Mouse (Mus musculus): Measurements from ENCODE around the gene Prr29. TPM values are rescaled to one million over a fixed set of nuclear protein-coding genes. Genes with fewer than 3 reads are reported as not detected.
A peak's percentile ranks its signal among the peaks of the same experiment; 100 is the strongest.

Gene Prr29
- polyA plus RNA-seq, 1 experiment from 2014 or later, result not detected

DNA sequence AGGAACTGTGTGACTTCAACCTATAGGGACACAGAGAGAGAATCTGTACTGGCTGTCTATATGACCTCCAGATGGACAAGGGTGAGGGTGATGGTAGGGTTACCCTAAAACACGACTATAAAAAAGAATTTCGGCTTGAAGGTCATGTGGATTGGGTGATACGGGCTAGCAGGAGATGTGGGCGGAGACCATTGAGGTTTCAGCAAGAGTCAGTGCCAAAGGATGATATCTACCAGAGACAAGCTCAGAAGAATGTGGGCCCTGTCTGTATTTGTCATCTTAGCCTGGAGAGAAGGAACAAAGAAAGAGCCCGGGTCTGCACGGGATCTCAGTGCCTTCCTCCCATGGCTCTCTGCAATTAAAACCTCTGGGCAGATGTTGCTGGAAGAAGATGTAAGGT, 15.5 kb upstream of the Prr29 start:
- H3K4me3 ChIP-seq (ENCODE audit: low read depth, low read length), result no peak overlapping the region
- no peaks in the 10 kb centered on the region for H3K36me3 ChIP-seq (ENCODE audit: control insufficient read depth, insufficient read depth, low read length)
- no peak for DNase-seq (ENCODE audit: low spot score)
- no peak overlapping the region for H3K27ac ChIP-seq (ENCODE audit: low read depth, low read length)
- no peak for ATAC-seq (ENCODE audit: insufficient read depth, low FRiP score, low TSS enrichment)
- no peak overlapping the region for H3K9ac ChIP-seq (ENCODE audit: low read length)
- WGBS, result 83% methylated on average over 6 of the region's 6 CpGs
- H3K4me1 ChIP-seq (ENCODE audit: control insufficient read depth, insufficient read depth, low read length), result no peaks in the 10 kb centered on the region
- H3K4me2 ChIP-seq (ENCODE audit: low read depth), result no peak overlapping the region
- no peaks in the 10 kb centered on the region for H3K9me3 ChIP-seq (ENCODE audit: control insufficient read depth, low read length)
- H3K27me3 ChIP-seq (ENCODE audit: control insufficient read depth, insufficient read depth, low read length), result no peaks in the 10 kb centered on the region

GRCm38 (mm10) chr11:106350853-106351252, 14.4 kb upstream of the Prr29 start:
- DNase-seq (ENCODE audit: low spot score), result no peak

DNA sequence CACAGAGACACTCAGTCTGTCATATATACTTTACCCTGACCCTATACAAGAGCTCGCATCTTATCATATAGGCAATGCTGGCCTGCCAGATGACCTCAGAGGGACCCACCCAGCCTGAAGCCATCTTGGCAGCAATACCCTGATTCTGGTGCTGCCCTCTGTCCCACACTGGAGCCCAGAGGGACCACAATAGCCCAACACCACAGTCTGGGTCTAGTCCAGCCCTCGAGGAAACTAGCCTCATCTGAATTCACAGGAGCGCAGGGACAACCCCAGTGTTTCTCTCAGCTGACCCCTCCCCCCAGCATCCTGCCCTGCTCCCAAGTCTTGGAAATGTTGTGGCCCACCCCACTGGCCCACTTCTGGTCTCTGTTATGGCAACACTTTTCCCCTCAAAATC, 14.0 kb upstream of the Prr29 start:
- no peaks in the 10 kb centered on the region for H3K4me1 ChIP-seq (ENCODE audit: control insufficient read depth, insufficient read depth, low read length)
- H3K9ac ChIP-seq (ENCODE audit: low read length), result no peak overlapping the region
- no peaks in the 10 kb centered on the region for H3K9me3 ChIP-seq (ENCODE audit: control insufficient read depth, low read length)
- H3K27ac ChIP-seq (ENCODE audit: low read depth, low read length), result no peak overlapping the region
- DNase-seq (ENCODE audit: low spot score) (no peak), ATAC-seq (ENCODE audit: insufficient read depth, low FRiP score, low TSS enrichment) (no peak)
- no peak overlapping the region for H3K4me2 ChIP-seq (ENCODE audit: low read depth)
- H3K4me3 ChIP-seq (ENCODE audit: low read depth, low read length), result no peak overlapping the region
- 68% methylated on average over 3 of the region's 3 CpGs for WGBS
- H3K36me3 ChIP-seq (ENCODE audit: control insufficient read depth, insufficient read depth, low read length), result no peaks in the 10 kb centered on the region
- H3K27me3 ChIP-seq (ENCODE audit: control insufficient read depth, insufficient read depth, low read length), result no peaks in the 10 kb centered on the region

More at GRCm38 (mm10) chr11:106350853-106351252, 14.4 kb upstream of the Prr29 start:
- Histone ChIP-seq H3K36me3 (ENCODE audit: control insufficient read depth, insufficient read depth, low read length) (no peaks in the 10 kb centered on the region), H3K4me3 (ENCODE audit: low read depth, low read length) (no peak overlapping the region), H3K4me2 (ENCODE audit: low read depth) (no peak overlapping the region), H3K27ac (ENCODE audit: low read depth, low read length) (no peak overlapping the region), H3K4me1 (ENCODE audit: control insufficient read depth, insufficient read depth, low read length) (no peaks in the 10 kb centered on the region), H3K9ac (ENCODE audit: low read length) (no peak overlapping the region), H3K9me3 (ENCODE audit: control insufficient read depth, low read length) (no peaks in the 10 kb centered on the region), H3K27me3 (ENCODE audit: control insufficient read depth, insufficient read depth, low read length) (no peaks in the 10 kb centered on the region)
- no peak for ATAC-seq (ENCODE audit: insufficient read depth, low FRiP score, low TSS enrichment)
- 43% methylated on average over 5 of the region's 5 CpGs for WGBS

DNA sequence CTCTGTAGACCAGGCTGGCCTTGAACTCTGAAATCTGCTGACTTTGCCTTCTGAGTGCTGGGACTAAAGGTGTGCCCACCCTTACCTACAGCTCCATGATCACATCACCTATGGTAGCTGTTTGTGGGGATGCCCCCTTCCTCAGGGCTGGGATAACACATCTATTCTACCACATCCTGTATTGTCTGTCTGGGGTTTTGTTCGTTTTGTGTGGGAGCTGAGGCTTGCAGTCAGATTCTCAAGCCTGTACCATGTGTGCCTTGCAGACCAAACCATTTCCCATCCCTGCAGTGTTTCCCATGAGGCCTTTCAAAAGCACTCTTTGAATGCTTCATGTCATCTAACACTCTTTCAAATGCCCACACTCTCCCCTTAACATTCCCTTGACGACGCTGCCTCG, 13.3 kb upstream of the Prr29 start:
- no peak for DNase-seq (ENCODE audit: low spot score)
- Histone ChIP-seq H3K27me3 (ENCODE audit: control insufficient read depth, insufficient read depth, low read length) (no peaks in the 10 kb centered on the region), H3K36me3 (ENCODE audit: control insufficient read depth, insufficient read depth, low read length) (no peaks in the 10 kb centered on the region), H3K9ac (ENCODE audit: low read length) (no peak overlapping the region), H3K27ac (ENCODE audit: low read depth, low read length) (no peak overlapping the region), H3K9me3 (ENCODE audit: control insufficient read depth, low read length) (no peaks in the 10 kb centered on the region), H3K4me2 (ENCODE audit: low read depth) (no peak overlapping the region), H3K4me3 (ENCODE audit: low read depth, low read length) (no peak overlapping the region), H3K4me1 (ENCODE audit: control insufficient read depth, insufficient read depth, low read length) (no peaks in the 10 kb centered on the region)
- 79% methylated on average over 4 of the region's 4 CpGs for WGBS
- no peak for ATAC-seq (ENCODE audit: insufficient read depth, low FRiP score, low TSS enrichment)

DNA sequence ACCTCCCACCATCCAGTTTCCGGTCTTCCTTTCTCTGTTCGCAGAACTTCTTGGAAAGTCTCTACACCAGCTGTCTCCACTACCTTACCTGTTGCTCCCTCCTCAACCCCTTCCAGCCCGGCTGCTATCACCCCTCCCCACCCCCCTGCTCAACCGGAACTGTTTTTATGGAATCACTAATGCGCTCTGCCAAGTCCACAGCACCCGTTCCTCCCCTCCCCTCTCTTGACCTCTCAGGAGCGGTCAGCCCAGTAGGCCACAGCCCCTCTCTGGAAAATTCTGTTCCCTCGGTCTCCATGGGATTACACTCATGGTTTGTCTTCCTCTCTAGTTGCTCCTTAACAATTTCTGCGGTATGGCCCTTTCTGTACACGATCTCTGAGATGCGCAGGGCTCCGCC, 12.1 kb upstream of the Prr29 start, which contains the start of gene Scn4a:
TSS of gene Scn4a (minus strand) at position 101 of the 400 bp plus-strand sequence.
- H3K9me3 ChIP-seq (ENCODE audit: control insufficient read depth, low read length), result no peaks in the 10 kb centered on the region
- no peaks in the 10 kb centered on the region for H3K4me1 ChIP-seq (ENCODE audit: control insufficient read depth, insufficient read depth, low read length)
- H3K27me3 ChIP-seq (ENCODE audit: control insufficient read depth, insufficient read depth, low read length), result no peaks in the 10 kb centered on the region
- WGBS, result 87% methylated on average over 12 of the region's 12 CpGs
- DNase-seq (ENCODE audit: low spot score) (no peak), ATAC-seq (ENCODE audit: insufficient read depth, low FRiP score, low TSS enrichment) (no peak)
- no peaks in the 10 kb centered on the region for H3K36me3 ChIP-seq (ENCODE audit: control insufficient read depth, insufficient read depth, low read length)
- H3K9ac ChIP-seq (ENCODE audit: low read length), result no peak within 1 kb of the TSS
- no peak within 1 kb of the TSS for H3K4me2 ChIP-seq (ENCODE audit: low read depth)
- H3K4me3 ChIP-seq (ENCODE audit: low read depth, low read length), result no peak within 1 kb of the TSS
- no peak within 1 kb of the TSS for H3K27ac ChIP-seq (ENCODE audit: low read depth, low read length)

- H3K36me3 ChIP-seq (ENCODE audit: control insufficient read depth, insufficient read depth, low read length), result no peaks in the 10 kb centered on the region
- no peak overlapping the region for H3K4me3 ChIP-seq (ENCODE audit: low read depth, low read length)
- H3K4me1 ChIP-seq (ENCODE audit: control insufficient read depth, insufficient read depth, low read length), result no peaks in the 10 kb centered on the region
- H3K4me2 ChIP-seq (ENCODE audit: low read depth), result no peak overlapping the region
- H3K27ac ChIP-seq (ENCODE audit: low read depth, low read length), result no peak overlapping the region
- DNase-seq (ENCODE audit: low spot score), result no peak
- H3K9ac ChIP-seq (ENCODE audit: low read length), result no peak overlapping the region
- no peak for ATAC-seq (ENCODE audit: insufficient read depth, low FRiP score, low TSS enrichment)
- 71% methylated on average over 1 of the region's 1 CpGs for WGBS
- no peaks in the 10 kb centered on the region for H3K27me3 ChIP-seq (ENCODE audit: control insufficient read depth, insufficient read depth, low read length)
- H3K9me3 ChIP-seq (ENCODE audit: control insufficient read depth, low read length), result no peaks in the 10 kb centered on the region
These were observed 11.1 kb upstream of the Prr29 start for GRCm38 (mm10) chr11:106354181-106354580.

DNA sequence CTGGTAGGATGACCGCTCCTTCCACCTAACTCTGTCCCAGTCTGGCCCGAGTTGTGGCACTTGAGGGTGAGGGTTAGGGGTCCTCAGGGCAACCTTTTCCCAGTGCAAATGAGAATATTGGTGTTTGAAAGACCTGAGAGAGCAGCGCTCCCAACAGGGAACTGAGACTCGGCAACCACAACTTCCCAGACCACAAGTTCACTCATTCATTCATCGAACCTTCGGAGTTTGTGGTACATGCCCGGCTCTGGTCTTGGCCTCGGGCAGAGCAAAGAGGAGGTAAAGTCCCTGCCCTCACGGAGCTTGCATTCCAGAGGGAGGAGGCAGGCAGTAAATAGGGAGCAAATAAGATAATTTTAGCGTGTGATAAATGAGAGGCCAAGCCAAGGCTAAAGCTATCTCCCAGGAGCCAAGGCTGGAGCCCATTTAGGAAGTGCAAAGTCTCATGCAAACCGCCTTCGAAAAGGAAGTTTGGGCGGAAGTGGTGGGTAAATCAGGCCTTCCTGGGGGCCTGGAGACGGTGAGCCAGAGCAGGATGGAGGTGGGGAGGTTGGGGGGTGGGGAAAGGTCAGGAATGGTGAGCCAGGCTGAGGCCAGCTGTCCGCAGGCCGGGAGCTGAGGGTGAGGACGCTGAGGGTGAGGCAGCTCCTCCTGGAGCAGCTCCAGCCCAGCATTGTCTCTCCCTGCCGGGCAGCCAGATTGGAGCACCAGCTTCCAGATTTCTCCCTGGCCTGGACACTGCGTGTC, 9.7 kb upstream of the Prr29 start:
- Histone ChIP-seq H3K36me3 (ENCODE audit: control insufficient read depth, insufficient read depth, low read length) (no peaks in the 10 kb centered on the region), H3K9me3 (ENCODE audit: control insufficient read depth, low read length) (no peaks in the 10 kb centered on the region), H3K4me1 (ENCODE audit: control insufficient read depth, insufficient read depth, low read length) (no peaks in the 10 kb centered on the region), H3K4me2 (ENCODE audit: low read depth) (no peak overlapping the region), H3K27me3 (ENCODE audit: control insufficient read depth, insufficient read depth, low read length) (no peaks in the 10 kb centered on the region), H3K9ac (ENCODE audit: low read length) (no peak overlapping the region), H3K27ac (ENCODE audit: low read depth, low read length) (no peak overlapping the region), H3K4me3 (ENCODE audit: low read depth, low read length) (no peak overlapping the region)
- DNase-seq (ENCODE audit: low spot score), result no peak
- ATAC-seq (ENCODE audit: insufficient read depth, low FRiP score, low TSS enrichment), result no peak
- WGBS, result 71% methylated on average over 19 of the region's 19 CpGs

DNA sequence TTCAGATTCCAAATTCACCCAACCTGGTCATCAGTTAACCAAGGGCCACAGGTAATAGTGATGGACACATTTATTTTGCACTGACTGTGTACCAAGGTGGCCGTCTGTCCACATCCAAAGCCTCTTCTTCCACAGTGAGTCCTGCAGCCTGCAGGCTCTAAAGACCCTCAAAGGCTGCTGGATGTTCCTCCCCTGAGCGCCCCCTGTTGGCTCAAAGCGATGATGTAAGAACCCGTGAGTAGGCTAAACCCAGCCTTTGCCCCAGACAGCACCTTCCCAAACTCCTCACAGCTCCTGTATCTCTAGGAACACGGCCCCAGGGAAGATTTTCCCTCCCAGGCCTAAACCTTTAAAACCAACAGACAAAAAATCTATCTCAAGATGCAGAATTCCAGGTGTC, 5.9 kb upstream of the Prr29 start:
- no peaks in the 10 kb centered on the region for H3K9me3 ChIP-seq (ENCODE audit: control insufficient read depth, low read length)
- H3K9ac ChIP-seq (ENCODE audit: low read length), result no peak overlapping the region
- no peaks in the 10 kb centered on the region for H3K36me3 ChIP-seq (ENCODE audit: control insufficient read depth, insufficient read depth, low read length)
- ATAC-seq (ENCODE audit: insufficient read depth, low FRiP score, low TSS enrichment) (no peak), DNase-seq (ENCODE audit: low spot score) (peak; percentile 56)
- no peak overlapping the region for H3K4me2 ChIP-seq (ENCODE audit: low read depth)
- H3K27me3 ChIP-seq (ENCODE audit: control insufficient read depth, insufficient read depth, low read length), result no peaks in the 10 kb centered on the region
- no peak overlapping the region for H3K27ac ChIP-seq (ENCODE audit: low read depth, low read length)
- no peak overlapping the region for H3K4me3 ChIP-seq (ENCODE audit: low read depth, low read length)
- 19% methylated on average over 5 of the region's 5 CpGs for WGBS
- H3K4me1 ChIP-seq (ENCODE audit: control insufficient read depth, insufficient read depth, low read length), result no peaks in the 10 kb centered on the region

GRCm38 (mm10) chr11:106364712-106365111, 560 bp upstream of the Prr29 start:
- H3K4me2 ChIP-seq (ENCODE audit: low read depth), result no peak overlapping the region
- no peaks in the 10 kb centered on the region for H3K27me3 ChIP-seq (ENCODE audit: control insufficient read depth, insufficient read depth, low read length)
- DNase-seq (ENCODE audit: low spot score) (no peak), ATAC-seq (ENCODE audit: insufficient read depth, low FRiP score, low TSS enrichment) (no peak)
- H3K27ac ChIP-seq (ENCODE audit: low read depth, low read length), result no peak overlapping the region
- H3K9me3 ChIP-seq (ENCODE audit: control insufficient read depth, low read length), result no peaks in the 10 kb centered on the region
- H3K4me1 ChIP-seq (ENCODE audit: control insufficient read depth, insufficient read depth, low read length), result no peaks in the 10 kb centered on the region
- H3K4me3 ChIP-seq (ENCODE audit: low read depth, low read length), result no peak overlapping the region
- no peaks in the 10 kb centered on the region for H3K36me3 ChIP-seq (ENCODE audit: control insufficient read depth, insufficient read depth, low read length)
- 4% methylated on average over 11 of the region's 11 CpGs for WGBS
- peak overlapping the region; percentile 26; the same call in 1 of the 2 replicates for H3K9ac ChIP-seq (ENCODE audit: low read length)

Data from neural tube, embryonic 11.5 days (tissue).